Mouse (Mus musculus): Measurements from ENCODE around the gene Exoc2.

The Exoc2 gene

DNA sequence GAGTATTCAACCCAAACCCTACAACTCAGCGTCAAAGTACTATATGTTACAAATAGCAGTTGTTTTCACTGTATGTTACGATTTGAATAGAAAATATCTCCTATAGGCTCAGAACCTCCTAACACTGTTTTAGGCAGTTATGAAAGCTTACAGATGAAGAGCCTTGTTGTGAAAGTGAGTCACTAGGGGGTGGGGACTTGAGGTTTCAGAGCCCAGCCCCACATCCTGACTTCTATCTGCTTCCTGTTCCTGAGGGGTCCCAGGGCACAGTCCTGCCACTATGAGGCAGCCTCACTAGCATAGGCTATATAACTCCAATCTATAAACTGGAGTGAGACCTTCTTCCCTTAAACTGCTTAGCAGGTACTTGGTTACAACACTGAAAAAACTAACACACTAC lies 1.8 kb downstream of the Exoc2 start:
- no peak for DNase-seq (ENCODE audit: low spot score in 2 of 2)

DNA sequence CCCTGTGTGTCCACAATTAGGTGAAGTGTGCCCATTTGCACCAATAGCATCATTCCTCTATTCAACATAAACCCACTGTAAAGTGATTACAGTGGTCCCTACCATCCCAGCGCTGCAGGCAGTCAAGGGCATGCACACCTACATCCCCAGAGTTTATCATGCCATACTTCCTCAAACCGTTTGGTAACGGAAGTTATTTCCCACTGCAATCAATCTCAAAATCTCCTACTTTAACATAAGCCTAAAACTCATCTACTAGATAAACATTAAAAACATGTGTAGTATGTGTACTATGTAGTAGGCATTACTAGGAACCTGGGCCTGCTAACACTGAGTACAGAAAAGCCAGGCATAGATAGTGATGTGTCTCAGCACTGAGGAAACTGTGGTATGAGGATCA lies 2.8 kb downstream of the Exoc2 start:
- no peak for DNase-seq (ENCODE audit: low spot score in 2 of 2)

DNA sequence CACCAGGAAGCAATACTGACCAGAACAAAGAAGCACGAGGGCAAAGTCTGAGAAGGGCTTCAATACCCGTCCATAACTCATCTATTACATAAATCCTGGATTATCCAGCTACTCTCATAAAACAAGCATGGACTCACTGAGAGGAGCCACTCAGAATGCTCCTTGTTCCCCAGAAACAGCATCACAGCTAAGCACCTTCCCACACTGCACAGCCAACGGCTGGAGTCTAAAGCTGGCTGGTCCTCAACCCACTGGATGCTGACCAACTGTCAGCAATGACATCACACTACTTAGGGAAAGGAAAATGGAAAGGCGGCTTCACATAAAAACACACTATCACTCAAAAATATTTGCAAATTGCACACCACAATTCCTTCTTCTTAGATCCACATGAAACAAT lies 5.6 kb downstream of the Exoc2 start:
- DNase-seq (ENCODE audit: low spot score in 2 of 2), result no peak

DNA sequence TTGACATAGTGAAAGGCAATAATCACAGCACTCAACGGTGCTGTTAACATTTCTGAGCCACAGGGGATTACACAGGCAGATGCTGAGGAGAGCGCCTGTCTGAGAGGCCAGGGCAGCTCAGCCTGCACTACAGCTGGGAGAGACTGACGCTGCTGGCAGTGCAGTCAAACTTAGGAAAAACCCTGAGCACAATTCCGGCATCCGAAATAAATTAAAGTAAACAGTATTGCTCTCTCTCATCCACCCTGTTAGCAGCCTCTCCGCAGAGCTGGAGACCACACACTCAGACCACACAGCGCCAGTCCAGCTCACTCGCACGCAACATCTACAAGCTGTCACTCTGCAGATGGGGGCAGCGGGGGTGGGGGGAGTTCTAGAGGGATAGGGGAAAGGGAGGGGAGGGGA lies 7.4 kb downstream of the Exoc2 start:
- no peak for DNase-seq (ENCODE audit: low spot score in 2 of 2)

DNA sequence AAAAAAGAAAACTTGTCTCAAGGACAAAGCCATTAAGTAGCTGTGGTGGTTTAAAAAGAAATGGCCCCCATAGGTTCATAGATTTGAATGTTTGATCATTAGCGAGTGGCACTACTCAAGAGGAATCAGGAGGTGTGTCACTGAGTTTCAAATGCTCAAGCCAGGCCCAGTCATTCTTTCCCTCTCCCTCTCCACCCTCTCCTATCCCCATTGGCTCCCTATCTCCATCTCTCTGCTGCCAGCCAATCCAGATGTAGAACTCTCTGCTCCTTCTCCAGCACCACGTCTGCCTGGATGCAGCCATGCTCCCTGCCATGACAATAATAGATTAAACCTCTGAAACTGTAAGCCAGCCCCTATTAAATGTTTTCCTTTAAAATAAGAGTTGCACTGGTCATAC lies 12.0 kb downstream of the Exoc2 start:
- no peak for DNase-seq (ENCODE audit: low spot score in 2 of 2)

DNA sequence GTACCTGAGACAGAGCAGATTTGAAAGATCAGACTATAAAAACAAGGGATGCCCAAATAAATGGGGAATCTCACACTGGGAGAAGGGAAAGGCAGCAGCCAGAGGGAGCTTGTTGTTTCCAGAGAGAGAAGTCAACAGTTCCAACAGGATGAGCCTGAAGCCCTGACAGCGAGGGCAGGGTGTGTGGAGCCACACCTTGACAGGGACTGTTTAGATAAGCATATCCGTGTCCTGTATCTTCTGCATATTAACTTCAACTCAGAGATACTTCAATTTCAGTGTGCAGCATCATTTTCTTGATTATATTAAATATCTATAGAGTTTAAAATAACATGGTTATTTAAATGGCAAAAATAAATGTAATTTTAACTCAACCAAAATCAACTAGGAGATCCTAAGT lies 13.2 kb downstream of the Exoc2 start:
- DNase-seq (ENCODE audit: low spot score in 2 of 2), result no peak

DNA sequence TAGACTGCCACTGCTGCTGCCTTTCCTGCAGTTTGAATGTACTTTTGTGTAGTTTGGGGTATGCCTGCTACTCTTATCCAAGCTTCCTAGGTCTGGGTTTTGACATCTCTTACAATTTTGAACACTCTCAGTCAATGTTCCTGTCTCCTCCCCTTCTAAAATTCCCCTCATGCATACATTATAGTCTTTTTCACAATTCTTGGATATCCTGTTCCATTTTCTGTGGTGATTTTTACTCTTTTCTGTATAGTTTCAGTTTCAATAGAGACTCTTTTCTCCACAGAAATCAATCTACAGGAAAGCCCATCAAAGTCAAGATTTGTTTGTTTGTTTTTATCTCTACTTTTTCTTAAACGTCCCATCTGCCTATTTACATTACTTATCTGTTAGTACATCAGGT lies 20.3 kb downstream of the Exoc2 start:
- DNase-seq (ENCODE audit: low spot score in 2 of 2), result no peak

DNA sequence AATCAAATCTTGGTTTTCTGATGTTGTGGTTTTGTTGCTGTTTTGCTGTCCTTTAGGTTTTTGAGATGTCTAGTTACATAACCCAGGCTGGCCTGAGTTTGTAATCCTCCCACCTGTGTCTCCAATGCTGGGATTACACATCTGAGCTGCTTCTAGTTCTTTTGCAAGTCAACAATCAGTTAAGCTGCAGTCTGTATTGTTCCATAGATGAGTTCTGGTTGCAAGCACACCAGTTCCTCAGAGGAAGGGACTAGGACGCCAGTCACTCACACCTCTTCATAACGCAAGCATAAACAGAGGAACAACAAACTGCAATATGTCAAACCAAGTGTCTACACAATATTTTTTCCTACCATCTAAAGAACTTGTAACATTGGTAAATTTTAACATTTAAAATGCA lies 21.8 kb downstream of the Exoc2 start:
- DNase-seq (ENCODE audit: low spot score in 2 of 2), result no peak

DNA sequence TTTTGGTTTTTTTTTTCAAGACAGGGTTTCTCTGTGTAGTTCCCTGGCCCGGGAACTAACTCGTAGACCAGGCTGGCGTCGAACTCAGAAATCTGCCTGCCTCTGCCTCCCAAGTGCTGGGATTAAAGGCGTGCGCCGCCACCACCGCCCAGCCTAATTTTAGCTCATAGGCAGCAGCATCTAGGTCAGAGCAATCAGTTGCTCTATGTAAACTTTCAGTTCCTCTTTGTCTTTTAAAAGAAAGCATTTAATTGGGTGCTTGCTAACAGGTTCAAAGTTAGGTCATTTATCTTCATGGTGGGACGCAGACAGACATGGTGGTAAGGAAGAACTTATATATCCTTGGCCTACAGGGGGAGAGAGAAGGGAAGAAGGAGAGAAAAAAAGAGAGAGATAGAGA lies 24.7 kb downstream of the Exoc2 start:
- no peak for DNase-seq (ENCODE audit: low spot score in 2 of 2)

DNA sequence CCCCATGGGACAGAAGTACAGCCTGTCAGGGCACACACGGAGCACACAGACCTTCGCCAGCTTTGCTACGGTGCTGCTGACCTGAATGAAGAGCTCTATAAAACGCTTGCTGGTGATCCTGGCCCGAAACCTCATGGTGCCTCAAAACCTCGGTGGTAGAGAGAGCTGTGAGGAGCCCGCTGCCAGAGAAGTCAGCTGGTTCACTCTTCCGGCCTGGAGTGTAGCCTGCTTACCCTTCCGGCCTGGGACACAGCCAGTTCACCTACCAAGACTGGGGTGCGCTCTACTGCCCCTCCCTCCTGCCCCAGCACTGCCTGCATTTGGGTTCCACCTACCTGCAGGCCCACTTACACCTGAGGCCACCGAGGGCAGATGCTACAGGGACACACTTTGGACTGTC lies 26.4 kb downstream of the Exoc2 start, which contains the start of gene Hus1b:
Hus1b (minus strand) TSS at position 220 of the 400 bp plus-strand sequence.
- DNase-seq (ENCODE audit: low spot score in 2 of 2), result no peak

DNA sequence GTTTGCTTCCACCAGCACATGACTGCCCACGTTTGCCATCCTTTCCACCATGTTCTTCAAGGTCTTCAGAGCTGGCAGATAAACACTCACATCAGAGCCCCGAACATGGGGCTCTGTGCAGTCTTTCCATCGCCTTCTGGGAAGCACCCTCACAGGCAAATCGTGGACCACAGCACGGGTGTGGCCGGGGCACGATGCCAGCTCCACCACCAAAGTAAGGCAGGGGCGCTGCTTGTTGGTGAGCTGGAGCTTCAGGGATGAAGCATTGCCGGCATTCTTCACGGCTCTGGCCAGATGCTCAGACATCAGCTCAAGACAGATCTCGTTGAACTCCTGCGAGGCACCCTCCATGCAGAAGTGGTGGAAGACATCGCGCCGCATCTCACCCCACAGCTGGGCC lies 26.8 kb downstream of the Exoc2 start:
- no peak for DNase-seq (ENCODE audit: low spot score in 2 of 2)

DNA sequence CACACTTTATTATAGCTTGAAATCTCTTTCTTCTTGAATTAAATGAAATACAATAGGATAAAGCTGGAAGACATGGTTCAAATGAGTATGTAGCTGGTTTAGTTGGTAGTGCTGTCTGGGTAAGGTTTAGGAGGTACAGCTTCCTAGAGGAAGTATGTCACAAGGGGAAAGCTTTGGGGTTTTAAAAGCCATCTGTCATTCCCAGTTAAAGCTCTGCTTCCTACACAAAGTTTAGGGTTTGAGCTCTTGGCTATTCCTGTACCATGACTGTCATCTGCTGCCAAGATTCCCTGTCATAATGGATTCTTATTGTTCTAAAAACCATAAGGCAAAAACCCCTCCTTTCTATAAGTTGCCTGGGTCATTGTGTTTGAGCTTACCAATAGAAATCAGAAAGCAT lies 28.1 kb downstream of the Exoc2 start:
- DNase-seq (ENCODE audit: low spot score in 2 of 2), result no peak

DNA sequence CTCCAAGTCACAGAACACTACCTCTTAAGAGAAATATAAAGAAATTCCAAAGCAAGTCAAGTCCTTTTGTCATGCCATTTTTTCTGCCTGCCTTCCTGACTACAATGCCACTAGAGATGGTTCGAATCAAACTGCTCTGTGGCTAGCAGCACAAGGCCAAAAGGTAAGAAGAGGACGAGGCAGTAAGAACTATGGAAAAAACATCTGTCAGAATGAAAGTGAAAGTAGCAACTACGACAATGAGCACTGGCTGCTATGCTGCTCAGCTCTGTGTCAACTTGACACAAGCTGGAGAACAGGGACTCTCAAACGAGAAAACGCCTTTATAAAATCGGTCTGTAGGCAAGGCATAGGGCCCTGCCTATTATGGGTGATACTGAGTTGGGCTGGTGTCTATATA lies 40.9 kb downstream of the Exoc2 start:
- DNase-seq (ENCODE audit: low spot score in 2 of 2), result no peak

DNA sequence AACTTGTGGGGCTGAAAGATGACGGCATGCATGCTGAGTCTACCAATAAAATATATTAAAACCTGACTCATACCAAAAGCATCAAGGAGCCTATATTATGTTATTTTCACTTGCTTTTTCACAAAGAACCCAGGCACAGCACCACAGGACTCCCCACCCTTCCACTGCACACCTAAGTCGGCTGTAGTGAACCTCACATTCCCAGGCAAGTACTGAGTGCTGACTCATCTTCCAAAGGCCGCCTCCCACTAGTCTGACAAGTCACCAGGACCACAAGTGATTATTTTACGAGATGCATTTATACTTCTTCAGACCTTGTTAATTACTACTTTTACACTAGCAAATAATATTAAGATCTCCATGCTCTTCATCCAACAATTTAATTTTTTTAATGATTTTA lies 42.3 kb downstream of the Exoc2 start:
- no peak for DNase-seq (ENCODE audit: low spot score in 2 of 2)

DNA sequence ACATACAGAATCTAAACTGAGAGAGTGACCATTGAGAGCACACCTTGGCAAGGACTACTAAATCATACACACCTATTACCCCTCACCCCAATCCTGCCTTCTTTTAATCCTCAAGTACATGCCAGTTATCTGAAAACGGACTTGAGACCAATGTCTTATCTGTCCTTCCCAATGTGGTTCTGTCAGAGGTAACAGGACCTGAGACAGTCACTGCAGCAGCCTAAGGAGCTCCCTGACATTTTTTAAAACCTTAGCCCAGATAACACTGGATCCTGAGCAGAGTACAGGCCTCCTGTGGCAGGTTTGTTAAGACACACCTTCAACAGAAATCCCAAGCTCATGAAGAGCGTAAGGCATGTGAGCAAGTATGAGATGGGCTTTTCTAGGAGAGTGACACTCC lies 44.8 kb downstream of the Exoc2 start:
- DNase-seq (ENCODE audit: low spot score in 2 of 2), result no peak

DNA sequence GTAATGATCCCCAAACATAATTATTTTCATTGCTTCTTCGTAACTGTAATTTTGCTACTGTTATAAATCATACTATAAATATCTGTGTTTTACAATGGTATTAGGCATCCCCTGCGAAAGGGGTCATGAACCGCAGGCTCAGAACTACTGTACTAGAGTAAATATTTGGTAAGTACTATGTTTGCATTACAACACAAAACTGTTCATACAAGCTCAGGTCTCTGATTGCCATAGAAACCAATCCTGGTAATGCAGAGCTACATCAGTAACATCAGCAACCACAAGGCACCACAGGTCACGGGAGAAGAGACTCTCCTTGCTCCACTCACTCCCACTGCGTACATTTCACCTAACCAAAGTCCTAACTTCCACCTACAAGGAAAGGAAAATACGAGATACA lies 49.6 kb downstream of the Exoc2 start:
- no peak for DNase-seq (ENCODE audit: low spot score in 2 of 2)

DNA sequence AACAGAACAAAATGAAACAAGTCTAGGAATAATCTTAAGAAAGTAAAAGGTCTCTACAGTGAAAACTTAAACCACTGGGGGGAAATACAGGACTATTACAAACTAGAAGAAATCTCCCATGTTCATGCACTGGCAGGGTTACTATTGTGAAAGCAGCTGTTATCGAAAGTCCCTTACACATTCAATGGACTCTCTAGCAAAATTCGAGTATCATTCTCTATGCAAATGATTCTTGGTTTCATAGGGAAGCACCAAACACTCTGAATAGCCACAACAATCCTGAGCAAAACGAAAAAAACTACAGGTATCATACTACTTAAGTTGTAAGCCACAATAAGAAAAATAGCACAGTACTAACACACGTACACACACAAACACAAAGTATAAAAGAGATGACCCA lies 52.0 kb downstream of the Exoc2 start:
- no peak for DNase-seq (ENCODE audit: low spot score in 2 of 2)

DNA sequence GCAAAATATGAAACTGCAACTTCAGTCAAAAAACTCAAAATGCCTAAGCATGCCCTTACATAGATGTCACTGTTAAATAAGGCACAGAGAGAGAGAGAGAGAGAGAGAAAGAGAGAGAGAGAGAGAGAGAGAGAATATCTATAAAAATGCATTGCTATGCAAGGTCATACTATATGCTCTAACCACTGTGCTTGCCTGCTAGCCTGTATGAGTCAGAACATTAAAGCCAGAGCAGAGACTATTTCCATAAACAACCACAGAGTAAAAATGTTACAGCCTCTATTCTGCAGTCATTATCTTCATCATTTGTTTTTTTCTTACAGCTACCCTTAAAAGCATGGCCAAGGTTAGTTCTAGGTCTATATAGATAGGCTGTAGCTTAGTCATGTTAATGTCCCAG lies 60.1 kb downstream of the Exoc2 start:
- DNase-seq (ENCODE audit: low spot score in 2 of 2), result no peak

DNA sequence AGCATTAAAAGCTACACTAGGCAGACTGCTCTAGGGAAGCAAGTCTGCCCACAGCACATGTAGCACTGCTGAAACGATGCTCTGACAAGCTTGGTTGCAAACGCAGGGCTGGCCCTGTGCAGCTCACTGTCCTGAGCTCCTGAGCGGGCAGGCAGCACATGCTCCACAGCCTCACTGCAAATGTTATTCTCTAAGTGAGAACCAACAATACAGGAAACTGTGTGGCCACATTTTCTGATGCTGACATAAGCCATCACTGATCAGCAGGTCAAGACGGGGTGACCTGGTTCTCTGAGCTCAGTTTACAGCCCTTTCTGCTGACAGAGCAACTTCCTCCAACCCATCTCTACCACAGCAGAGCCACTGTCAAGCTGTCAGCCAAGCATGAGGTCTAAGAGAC lies 60.9 kb downstream of the Exoc2 start:
- no peak for DNase-seq (ENCODE audit: low spot score in 2 of 2)

DNA sequence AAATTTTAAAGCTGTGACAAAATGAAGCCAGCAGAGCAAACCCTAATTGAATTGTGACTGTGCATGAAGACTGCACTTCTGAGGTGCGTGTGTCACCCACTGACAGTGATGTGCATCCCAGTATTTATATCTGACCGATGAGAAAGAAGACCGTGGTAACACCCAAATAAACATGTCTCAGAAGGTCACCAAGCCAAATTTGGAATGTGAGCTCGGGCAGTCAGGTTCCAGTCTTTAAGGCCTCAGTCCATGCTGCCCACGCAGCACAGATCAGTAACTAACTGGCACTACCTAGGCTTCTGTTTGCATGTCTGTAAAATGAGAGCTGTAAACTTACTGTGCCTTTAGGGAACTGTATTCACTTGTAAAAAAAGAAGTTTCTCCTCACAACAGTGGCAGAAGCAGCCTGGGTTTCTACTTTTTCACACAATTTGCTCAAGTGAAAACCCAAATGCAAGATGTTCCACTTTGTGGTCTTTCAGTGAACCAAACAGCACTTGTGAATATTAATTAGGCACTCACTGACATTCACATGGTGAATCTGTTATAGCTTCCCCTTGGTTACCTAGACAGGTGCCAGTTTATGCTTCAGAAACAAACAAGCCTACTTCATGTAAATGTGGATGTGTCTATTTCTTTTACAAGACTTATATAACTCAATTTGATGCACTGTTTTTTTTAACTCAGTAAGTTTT lies 61.8 kb downstream of the Exoc2 start:
- DNase-seq (ENCODE audit: low spot score in 2 of 2), result no peak

DNA sequence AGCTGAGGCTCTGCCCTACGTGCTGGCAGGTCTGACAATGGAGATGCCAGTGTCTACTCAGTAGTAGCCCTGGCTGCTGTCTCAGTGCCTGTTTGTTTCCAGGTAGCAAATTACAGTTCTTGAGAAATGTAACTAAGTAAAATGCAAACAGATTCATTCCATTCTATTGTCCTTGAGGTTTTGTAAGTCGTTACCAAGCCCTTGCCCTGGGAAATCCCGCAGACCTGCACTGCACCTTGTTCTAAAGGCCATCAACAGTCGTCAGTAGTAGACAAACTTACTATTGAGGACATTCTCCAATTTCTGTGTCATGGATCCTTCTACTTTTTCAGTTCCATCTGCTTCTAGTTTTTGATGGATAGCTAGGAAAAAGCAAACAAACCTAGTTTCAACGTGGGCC lies 63.0 kb downstream of the Exoc2 start:
- DNase-seq (ENCODE audit: low spot score in 2 of 2), result no peak

DNA sequence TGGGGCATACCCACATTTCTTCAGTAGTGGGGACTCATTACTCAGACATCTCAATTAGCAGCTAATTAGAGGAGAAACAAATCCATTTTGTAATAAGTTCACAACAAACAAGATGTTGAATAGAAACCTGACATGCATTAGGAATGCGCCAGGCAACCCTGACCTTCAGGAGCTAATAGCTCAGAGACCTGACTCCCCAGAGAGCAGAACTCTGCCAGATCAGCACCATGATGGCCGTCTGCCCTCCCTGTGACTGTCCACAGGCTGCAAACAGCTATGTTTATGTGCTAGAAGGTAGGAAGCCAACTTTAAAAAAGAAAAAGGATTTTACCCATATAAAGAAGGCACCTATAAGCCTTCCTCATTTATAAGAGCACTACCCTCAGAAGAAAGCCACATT lies 71.6 kb downstream of the Exoc2 start:
- no peak for DNase-seq (ENCODE audit: low spot score in 2 of 2)

DNA sequence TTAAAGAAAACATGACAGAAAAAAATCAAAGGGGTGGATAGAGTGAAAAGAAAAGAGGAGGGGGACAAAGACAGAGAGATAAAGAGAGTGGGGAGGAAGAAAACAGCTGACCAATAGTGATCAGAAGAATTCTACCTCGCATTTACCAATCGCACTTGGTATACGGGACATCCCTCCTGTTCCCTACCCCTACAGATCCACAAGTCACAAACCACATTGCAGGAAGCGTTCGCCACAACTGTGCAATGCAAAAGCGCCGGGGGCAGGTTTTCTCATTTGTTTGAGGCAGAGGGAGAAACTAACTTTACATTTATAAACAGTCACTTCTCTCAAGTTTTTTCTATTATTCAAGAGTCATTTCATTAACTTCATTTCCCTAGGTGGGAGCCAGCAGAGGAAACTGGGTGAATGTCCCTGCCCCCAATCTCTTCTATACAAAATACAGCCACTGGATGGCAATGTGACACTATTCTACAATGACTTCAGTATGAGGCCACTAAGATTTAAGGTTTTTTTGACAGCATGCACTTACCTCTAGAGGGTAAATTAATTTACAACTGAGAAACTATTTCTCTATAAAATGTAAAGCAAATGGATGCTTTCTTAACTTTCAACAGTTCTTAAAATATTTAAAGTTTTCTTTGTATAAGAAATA lies 72.4 kb downstream of the Exoc2 start:
- DNase-seq (ENCODE audit: low spot score in 2 of 2), result no peak

All from left cerebral cortex, adult 9 months (tissue).